Mouse (Mus musculus) layer of hippocampus, adult 9-11 months (tissue): ENCODE data around the gene Mn1.

Experiments
- DNase-seq: peaks from one replicate; pipeline ENCODE4 v3.0.0; 2022

Gene Mn1

GRCm38 (mm10) chr5:111416591-111417374 lies at the start of gene Mn1:
Mn1 (plus strand) TSS chr5:111417362.
- peak; percentile 89 for DNase-seq

DNA sequence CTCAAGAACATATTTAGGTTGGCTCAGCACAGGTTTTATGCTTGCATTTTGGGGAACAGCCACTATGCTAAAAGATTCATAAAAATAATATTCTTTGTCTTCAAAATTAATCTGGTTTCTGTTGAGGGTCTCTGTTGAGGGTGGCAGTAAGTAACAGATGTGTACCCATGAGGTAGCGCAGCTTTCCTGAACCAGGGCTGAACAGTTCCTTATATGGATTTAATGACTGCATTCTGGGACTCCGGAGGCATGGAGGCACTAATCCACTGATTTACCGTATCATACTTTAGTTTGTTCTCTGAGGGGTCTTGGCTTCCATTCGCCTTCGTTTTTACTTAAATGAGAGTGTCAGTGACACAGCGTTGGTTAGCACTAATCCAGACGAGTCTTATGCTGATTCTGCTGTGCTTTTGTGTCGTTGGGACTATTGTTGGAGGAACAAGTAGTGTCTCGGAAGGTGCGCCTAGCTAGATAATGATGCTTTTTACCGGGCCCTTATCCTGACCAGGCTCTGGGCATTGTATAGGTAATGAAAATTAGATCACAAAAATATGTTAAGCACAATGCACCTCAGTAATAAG lies 49.1 kb upstream of the Mn1 start:
- no peak for DNase-seq

GRCm38 (mm10) chr5:111368576-111368975 lies 48.6 kb upstream of the Mn1 start:
- no peak for DNase-seq

- no peak for DNase-seq
Observed at GRCm38 (mm10) chr5:111375616-111376015, 41.5 kb upstream of the Mn1 start.

DNA sequence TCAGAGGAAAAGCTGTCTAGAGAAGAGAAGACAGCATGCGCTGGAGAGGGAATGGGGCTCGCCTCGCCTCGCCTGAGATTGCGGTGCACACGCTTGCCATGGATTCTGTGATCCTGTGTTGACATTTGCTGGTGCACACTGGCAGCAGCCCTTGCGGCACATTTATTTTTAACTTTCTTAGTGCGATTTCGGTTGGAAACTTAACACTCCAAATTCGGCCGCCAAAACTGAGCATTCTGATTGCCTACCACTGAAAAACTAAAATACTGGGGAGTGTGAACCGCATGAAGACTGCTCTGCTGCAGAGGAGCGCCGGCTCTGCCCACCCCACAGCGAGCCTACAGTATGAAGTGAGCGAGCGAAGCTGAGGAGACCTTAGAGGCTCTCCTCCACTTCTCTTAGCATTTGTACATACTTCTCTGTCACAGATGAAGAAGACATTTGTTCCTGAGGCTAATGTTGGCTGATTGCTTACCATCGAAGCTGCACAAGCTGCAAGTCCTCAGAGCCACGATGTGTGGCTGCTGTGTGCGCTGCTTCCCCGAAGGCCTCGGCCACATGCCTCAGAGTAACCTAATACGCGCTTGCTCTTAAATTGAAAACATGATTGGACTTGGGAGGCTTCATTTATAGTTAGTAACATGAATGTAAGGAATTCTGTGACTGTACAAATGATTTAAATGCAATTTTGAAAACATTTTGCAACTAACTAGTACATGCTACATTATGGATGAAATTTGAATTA lies 40.7 kb upstream of the Mn1 start:
- no peak for DNase-seq

GRCm38 (mm10) chr5:111378126-111378993 lies 38.8 kb upstream of the Mn1 start:
- no peak for DNase-seq

GRCm38 (mm10) chr5:111383335-111383734 lies 33.8 kb upstream of the Mn1 start:
- no peak for DNase-seq

DNA sequence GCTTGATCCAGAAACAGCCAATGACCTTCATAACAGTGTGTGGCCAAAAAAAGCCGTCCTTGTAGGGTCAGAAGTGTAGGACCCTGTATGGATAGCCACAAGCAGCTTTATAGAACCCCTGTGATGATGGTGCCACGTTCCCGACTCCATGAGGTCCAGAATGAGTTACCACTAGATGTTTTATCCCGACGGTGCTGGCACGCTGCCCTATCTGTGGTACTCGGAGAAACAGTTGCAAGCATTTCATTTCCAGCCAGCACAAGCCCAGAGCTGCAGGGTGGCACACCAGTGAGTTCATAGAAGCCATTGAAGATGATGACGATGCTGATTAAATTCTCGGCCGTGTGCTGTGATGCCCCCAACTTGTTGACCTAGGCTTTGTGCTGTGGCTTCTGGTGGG lies 26.3 kb upstream of the Mn1 start:
- no peak for DNase-seq

DNA sequence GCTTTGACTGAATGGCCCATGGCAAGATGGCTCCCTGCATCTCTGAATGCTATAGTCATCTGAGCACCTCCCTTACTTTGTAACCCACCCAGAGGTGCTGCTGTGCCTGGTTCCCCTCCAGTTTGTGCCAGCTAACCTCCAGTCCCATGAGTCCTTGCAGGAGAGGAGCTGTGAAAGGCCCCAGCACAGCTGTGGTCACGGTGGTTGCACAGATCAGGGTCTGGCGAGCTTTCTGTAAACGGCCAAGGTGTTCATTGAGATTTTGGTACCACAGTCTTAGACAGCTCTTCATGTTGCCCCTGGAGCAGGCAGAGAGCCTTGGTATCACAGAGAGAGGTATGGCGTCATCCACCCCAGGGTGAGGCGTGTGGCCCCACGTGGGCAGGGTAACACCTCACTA lies 25.7 kb upstream of the Mn1 start:
- no peak for DNase-seq

DNA sequence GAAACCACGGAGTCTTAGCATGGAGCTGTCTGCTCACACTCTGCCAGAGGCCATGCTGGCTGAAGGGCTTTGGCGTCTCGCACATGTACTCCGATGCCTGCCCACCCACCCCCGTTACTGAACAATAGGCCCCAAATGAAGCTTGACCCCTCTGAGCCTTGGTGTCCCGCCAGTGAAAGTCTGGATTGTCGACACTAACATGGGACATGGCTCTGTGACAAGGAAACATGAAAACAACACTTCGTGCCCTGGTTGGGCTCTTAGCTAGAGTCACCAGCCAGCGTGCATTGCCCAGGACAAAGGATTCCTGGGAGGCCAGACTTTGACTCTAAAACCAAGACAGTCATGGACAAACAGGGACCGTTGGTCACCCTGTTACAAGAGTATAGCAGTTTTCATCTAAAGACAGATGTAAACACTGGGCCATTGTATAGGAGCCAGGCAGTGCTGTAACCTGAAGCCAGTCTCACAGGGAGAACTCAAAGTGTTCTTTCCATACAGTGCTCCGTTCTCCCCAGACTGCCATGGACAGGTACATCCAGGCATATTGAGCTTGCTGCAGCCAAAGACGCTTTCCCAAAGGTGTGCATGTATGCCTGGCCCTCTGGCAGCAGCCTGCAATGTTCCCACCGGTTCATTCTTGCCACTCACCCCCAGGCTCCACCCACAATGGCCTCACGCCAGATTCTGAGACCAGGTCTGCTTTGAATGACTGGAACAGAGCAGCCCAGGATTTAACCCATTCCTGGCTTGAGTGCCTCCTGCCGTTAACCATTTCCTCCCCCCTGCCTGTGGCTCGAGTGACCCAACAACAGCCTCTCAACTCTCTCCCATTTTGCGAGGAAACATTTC lies 23.6 kb upstream of the Mn1 start:
- DNase-seq: no peak

DNA sequence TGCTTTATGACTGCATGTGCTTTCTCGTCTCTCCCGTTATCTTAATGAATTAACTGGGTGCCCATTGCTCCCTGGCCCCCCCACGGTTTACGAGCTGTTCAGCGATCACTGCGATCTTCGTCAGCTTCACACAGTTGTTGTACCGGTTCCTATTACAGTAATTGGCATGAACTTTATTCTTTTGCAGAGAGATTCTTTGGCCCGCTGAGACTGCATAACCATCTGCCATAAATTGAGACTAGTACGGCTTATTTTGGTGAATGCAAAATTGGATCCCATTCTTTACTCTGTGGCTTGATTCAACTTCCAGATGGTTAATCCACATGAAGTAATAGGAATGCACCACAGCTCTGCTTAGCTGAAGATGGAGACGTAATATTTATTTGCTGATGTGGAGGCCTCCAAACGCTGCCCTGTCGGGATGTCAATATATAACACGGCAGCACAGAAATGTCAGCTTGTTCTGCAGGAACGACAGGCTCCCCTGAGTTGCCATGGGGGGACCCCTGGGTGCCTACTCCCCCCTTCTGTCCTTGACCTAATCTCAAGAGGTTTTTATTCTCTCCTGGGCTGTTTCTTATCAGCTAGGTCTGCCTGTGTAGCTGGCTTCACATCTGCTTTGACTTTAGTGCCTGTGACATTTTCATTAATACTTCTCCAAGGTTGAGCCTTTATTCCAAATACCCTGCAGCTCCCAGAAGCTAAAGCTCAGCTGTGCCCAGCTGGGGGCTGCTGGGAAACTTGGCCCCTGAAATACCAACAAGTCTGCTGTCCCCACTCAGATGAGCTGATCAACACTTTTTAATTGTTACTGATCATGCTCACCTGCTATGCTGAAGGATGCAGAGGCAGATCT lies 22.7 kb upstream of the Mn1 start:
- DNase-seq: peak; percentile 73

GRCm38 (mm10) chr5:111395771-111396170 lies 21.4 kb upstream of the Mn1 start:
- no peak for DNase-seq

DNA sequence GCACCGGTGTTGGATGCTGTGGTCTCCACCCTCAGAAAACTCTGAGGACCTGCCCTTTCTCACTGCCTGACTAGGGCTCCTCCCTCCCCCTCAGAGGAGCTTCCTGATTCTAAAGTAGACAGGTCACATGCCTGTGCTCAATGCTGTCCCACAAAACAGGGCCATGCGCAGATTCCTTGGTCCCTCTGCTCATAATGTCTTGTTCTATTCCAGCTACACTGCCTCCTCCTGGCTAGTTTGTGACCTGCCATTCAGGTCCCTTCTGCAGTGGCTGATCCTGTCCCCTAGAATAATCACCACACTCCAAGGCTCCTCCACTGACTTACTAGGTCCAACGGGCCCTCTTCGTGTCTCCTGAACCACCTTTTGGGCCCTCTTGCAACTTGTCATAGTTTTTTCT lies 21.0 kb upstream of the Mn1 start:
- no peak for DNase-seq

- DNase-seq: no peak
Observed at GRCm38 (mm10) chr5:111398471-111398870, 18.7 kb upstream of the Mn1 start.

- DNase-seq: no peak
Observed at GRCm38 (mm10) chr5:111399271-111399670, 17.9 kb upstream of the Mn1 start.

- no peak for DNase-seq
Observed at GRCm38 (mm10) chr5:111401879-111402650, 15.1 kb upstream of the Mn1 start.

- DNase-seq: no peak
Observed at GRCm38 (mm10) chr5:111402651-111402996, 14.5 kb upstream of the Mn1 start.

- DNase-seq: no peak
Observed at GRCm38 (mm10) chr5:111404721-111405120, 12.4 kb upstream of the Mn1 start.

DNA sequence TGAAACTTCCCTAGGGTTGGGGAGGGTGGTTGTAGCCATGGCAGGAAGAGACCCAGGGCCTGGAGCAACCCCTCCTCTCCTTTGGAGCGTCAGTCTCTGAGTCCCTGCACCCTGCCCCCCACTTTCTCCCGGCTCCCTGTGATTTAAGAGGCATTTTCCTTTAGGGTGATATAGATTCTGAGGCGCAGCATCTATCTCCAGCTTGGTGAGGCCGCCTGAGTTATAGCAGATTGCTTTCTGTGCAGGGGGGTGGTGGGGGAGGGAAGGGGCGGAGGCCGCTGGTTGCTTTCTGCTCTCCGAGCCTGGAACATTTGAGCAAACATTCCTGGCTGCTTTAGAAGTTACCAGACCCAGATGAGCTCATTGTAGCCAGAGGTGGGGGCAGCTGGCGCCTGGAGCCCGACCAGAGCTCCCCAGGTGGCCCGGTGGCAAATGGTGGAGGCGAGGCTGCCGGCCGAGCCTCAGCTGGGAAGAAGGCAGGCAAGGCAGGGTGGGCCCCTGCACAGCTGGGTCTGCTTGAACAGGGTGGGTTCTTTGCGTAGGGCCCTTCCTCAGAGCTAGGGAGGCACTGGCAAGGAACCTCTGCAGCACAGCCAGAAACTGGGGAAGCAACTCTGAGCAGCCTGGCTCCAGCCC lies 8.6 kb upstream of the Mn1 start:
- no peak for DNase-seq
